Mouse (Mus musculus): ENCODE results near the gene Oas1d. TPM values are rescaled to one million over a fixed set of nuclear protein-coding genes. Genes with fewer than 3 reads are reported as not detected.

Gene Oas1d
- polyA plus RNA-seq, 1 experiment from 2014 or later, result not detected

GRCm38 (mm10) chr5:120942076-120942475 lies 27.7 kb downstream of the Oas1d start:
- no peak for ATAC-seq (replicated peaks; ENCODE audit: insufficient number of reproducible peaks, insufficient read depth, low FRiP score, low read depth)
- no peak overlapping the region for H3K4me2 ChIP-seq

GRCm38 (mm10) chr5:120952242-120952770 lies 38.0 kb downstream of the Oas1d start:
- no peak overlapping the region for H3K4me2 ChIP-seq
- 54% methylated on average over 10 of the region's 10 CpGs for WGBS
- ATAC-seq (replicated peaks; ENCODE audit: insufficient number of reproducible peaks, insufficient read depth, low FRiP score, low read depth), result no peak
- H3K27ac ChIP-seq, result no peak overlapping the region
- H3K27me3 ChIP-seq, result no peaks in the 10 kb centered on the region
- H3K36me3 ChIP-seq, result no peaks in the 10 kb centered on the region
- H3K9ac ChIP-seq, result no peak overlapping the region
- H3K9me3 ChIP-seq (replicated peaks), result no peaks in the 10 kb centered on the region
- no peak overlapping the region for H3K4me3 ChIP-seq
- no peaks in the 10 kb centered on the region for H3K4me1 ChIP-seq (replicated peaks)

More at GRCm38 (mm10) chr5:120942076-120942475, 27.7 kb downstream of the Oas1d start:
- H3K4me3 ChIP-seq, result no peak overlapping the region
- no peaks in the 10 kb centered on the region for H3K9me3 ChIP-seq (replicated peaks)
- H3K9ac ChIP-seq, result no peak overlapping the region
- 55% methylated on average over 10 of the region's 10 CpGs for WGBS
- no peaks in the 10 kb centered on the region for H3K36me3 ChIP-seq
- no peak overlapping the region for H3K27ac ChIP-seq
- H3K27me3 ChIP-seq, result no peaks in the 10 kb centered on the region
- H3K4me1 ChIP-seq (replicated peaks), result no peaks in the 10 kb centered on the region

- H3K4me1 ChIP-seq (replicated peaks), result no peaks in the 10 kb centered on the region
- WGBS, result 18% methylated on average over 5 of the region's 5 CpGs
- no peaks in the 10 kb centered on the region for H3K9me3 ChIP-seq (replicated peaks)
- no peak overlapping the region for H3K27ac ChIP-seq
- ATAC-seq (replicated peaks; ENCODE audit: insufficient number of reproducible peaks, insufficient read depth, low FRiP score, low read depth), result no peak
- H3K9ac ChIP-seq, result no peak overlapping the region
- no peak overlapping the region for H3K4me3 ChIP-seq
- H3K27me3 ChIP-seq, result no peaks in the 10 kb centered on the region
- H3K36me3 ChIP-seq, result no peaks in the 10 kb centered on the region
- no peak overlapping the region for H3K4me2 ChIP-seq
These were observed 39.6 kb downstream of the Oas1d start for GRCm38 (mm10) chr5:120953974-120954373.

GRCm38 (mm10) chr5:120961004-120961403 lies 46.7 kb downstream of the Oas1d start:
- 45% methylated on average over 4 of the region's 4 CpGs for WGBS
- H3K9ac ChIP-seq, result no peak overlapping the region
- H3K9me3 ChIP-seq (replicated peaks), result no peaks in the 10 kb centered on the region
- no peak overlapping the region for H3K27ac ChIP-seq
- no peak for ATAC-seq (replicated peaks; ENCODE audit: insufficient number of reproducible peaks, insufficient read depth, low FRiP score, low read depth)
- no peaks in the 10 kb centered on the region for H3K27me3 ChIP-seq
- no peaks in the 10 kb centered on the region for H3K4me1 ChIP-seq (replicated peaks)
- no peak overlapping the region for H3K4me2 ChIP-seq
- H3K4me3 ChIP-seq, result no peak overlapping the region
- H3K36me3 ChIP-seq, result no peaks in the 10 kb centered on the region

- no peak for ATAC-seq (replicated peaks; ENCODE audit: insufficient number of reproducible peaks, insufficient read depth, low FRiP score, low read depth)
- no peaks in the 10 kb centered on the region for H3K4me1 ChIP-seq (replicated peaks)
- no peaks in the 10 kb centered on the region for H3K36me3 ChIP-seq
- 70% methylated on average over 4 of the region's 4 CpGs for WGBS
- no peaks in the 10 kb centered on the region for H3K27me3 ChIP-seq
- no peak overlapping the region for H3K27ac ChIP-seq
- no peak overlapping the region for H3K4me3 ChIP-seq
- no peak overlapping the region for H3K9ac ChIP-seq
- H3K4me2 ChIP-seq, result no peak overlapping the region
- H3K9me3 ChIP-seq (replicated peaks), result no peaks in the 10 kb centered on the region
These were observed 51.8 kb downstream of the Oas1d start for GRCm38 (mm10) chr5:120966156-120966555.

GRCm38 (mm10) chr5:120966894-120967293 lies 52.6 kb downstream of the Oas1d start:
- Histone ChIP-seq H3K4me2 (no peak overlapping the region), H3K27me3 (no peaks in the 10 kb centered on the region), H3K4me1 (replicated peaks) (no peaks in the 10 kb centered on the region), H3K9ac (no peak overlapping the region), H3K36me3 (no peaks in the 10 kb centered on the region), H3K9me3 (replicated peaks) (no peaks in the 10 kb centered on the region), H3K27ac (no peak overlapping the region), H3K4me3 (no peak overlapping the region)
- 79% methylated on average over 8 of the region's 8 CpGs for WGBS
- no peak for ATAC-seq (replicated peaks; ENCODE audit: insufficient number of reproducible peaks, insufficient read depth, low FRiP score, low read depth)

GRCm38 (mm10) chr5:120967355-120968133 lies 53.2 kb downstream of the Oas1d start:
- Histone ChIP-seq H3K4me1 (replicated peaks) (no peaks in the 10 kb centered on the region), H3K36me3 (no peaks in the 10 kb centered on the region), H3K4me2 (no peak overlapping the region), H3K9me3 (replicated peaks) (no peaks in the 10 kb centered on the region), H3K4me3 (no peak overlapping the region), H3K9ac (no peak overlapping the region), H3K27ac (no peak overlapping the region), H3K27me3 (no peaks in the 10 kb centered on the region)
- no peak for ATAC-seq (replicated peaks; ENCODE audit: insufficient number of reproducible peaks, insufficient read depth, low FRiP score, low read depth)
- 68% methylated on average over 13 of the region's 13 CpGs for WGBS

GRCm38 (mm10) chr5:120968134-120968532 lies 53.8 kb downstream of the Oas1d start:
- Histone ChIP-seq H3K36me3 (no peaks in the 10 kb centered on the region), H3K4me3 (no peak overlapping the region), H3K27me3 (no peaks in the 10 kb centered on the region), H3K4me1 (replicated peaks) (no peaks in the 10 kb centered on the region), H3K9me3 (replicated peaks) (no peaks in the 10 kb centered on the region), H3K4me2 (no peak overlapping the region), H3K27ac (no peak overlapping the region), H3K9ac (no peak overlapping the region)
- ATAC-seq (replicated peaks; ENCODE audit: insufficient number of reproducible peaks, insufficient read depth, low FRiP score, low read depth), result no peak
- WGBS, result 52% methylated on average over 4 of the region's 4 CpGs

- Histone ChIP-seq H3K36me3 (no peaks in the 10 kb centered on the region), H3K27ac (no peak overlapping the region), H3K4me3 (no peak overlapping the region), H3K4me2 (no peak overlapping the region), H3K9me3 (replicated peaks) (no peaks in the 10 kb centered on the region), H3K4me1 (replicated peaks) (no peaks in the 10 kb centered on the region), H3K27me3 (no peaks in the 10 kb centered on the region), H3K9ac (no peak overlapping the region)
- WGBS, result 87% methylated on average over 8 of the region's 8 CpGs
- no peak for ATAC-seq (replicated peaks; ENCODE audit: insufficient number of reproducible peaks, insufficient read depth, low FRiP score, low read depth)
These were observed 54.5 kb downstream of the Oas1d start for GRCm38 (mm10) chr5:120968799-120969198.

- no peak overlapping the region for H3K4me2 ChIP-seq
- H3K4me1 ChIP-seq (replicated peaks), result no peaks in the 10 kb centered on the region
- H3K36me3 ChIP-seq, result no peaks in the 10 kb centered on the region
- no peak overlapping the region for H3K9ac ChIP-seq
- WGBS, result 41% methylated on average over 4 of the region's 4 CpGs
- H3K27me3 ChIP-seq, result no peaks in the 10 kb centered on the region
- no peak overlapping the region for H3K27ac ChIP-seq
- no peak for ATAC-seq (replicated peaks; ENCODE audit: insufficient number of reproducible peaks, insufficient read depth, low FRiP score, low read depth)
- no peaks in the 10 kb centered on the region for H3K9me3 ChIP-seq (replicated peaks)
- no peak overlapping the region for H3K4me3 ChIP-seq
These were observed 55.4 kb downstream of the Oas1d start for GRCm38 (mm10) chr5:120969703-120970102.
